Mouse (Mus musculus) activated CD4-positive, CD25-positive, alpha-beta regulatory T cell (primary cell): Measurements from ENCODE around the gene Tmem233. TPM values are rescaled to one million over a fixed set of nuclear protein-coding genes. Genes with fewer than 3 reads are reported as not detected.

ENCODE experiments used
- polyA plus RNA-seq, 2 experiments: library from polyadenylated mRNA; unstranded; fragments of 100-300 nt; shearing (Covaris generic); gene quantifications; one replicate each; pipeline ENCODE4 v1.2.1; 2017

Tmem233 gene
- polyA plus RNA-seq, result not detected

DNA sequence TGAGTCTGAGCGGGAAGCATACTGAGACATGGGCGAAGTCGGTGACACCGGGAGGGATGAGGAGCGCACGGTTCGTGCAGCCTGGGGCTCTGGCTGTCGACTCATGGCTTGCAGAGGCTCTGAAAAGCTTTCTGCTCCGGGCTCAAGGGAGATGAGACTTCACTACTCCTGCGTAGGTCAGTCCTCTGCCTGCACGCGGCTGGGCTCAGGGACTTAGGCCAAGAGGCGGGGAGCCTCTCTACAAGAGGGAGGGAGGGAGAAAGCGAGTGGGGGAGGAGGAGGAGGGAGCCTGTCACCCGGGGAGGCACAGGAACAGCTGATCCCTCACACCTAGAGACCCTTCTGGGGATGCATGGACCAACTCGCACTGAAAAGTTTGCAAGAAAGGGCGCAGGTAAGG lies at the start of gene Tmem233:
Gene Tmem233 (minus strand): TSS at position 164 of the 400 bp plus-strand sequence.

DNA sequence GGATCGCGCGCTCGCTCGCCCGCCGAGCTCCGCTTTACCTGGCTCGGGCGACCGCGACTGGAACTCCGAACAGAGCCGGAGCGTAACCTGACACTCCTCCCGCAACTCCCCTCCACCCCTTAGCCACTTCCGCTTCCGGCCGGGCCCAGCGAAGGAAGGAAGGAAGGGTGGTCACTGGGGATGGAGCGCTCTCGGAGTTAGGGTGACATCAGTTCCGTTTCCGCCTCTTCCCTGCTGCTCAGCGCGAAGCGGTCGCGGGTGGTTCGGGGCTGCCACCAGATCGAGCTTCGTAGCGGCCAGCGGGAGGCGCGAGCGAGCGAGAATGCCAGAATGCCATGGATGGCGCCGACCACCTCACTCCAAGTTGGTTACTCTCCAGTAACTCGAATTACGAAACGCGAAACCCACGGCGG lies 58.7 kb downstream of the Tmem233 start, which contains the start of gene Prkab1:
Gene Prkab1 (minus strand): TSS at position 182 of the 413 bp plus-strand sequence.

Other genes with a start within 250 kb of the Tmem233 start
- gene Cit, start 238.0 kb downstream of the Tmem233 start, polyA plus RNA-seq, result 1 to 10 TPM; 4.8 to 6.6 TPM
- gene Prkab1, start 58.7 kb downstream of the Tmem233 start, polyA plus RNA-seq, result 10 to 100 TPM; 71.5 to 86.6 TPM
- under 1 TPM in 1 of 2 experiments, not detected in 1; 0.10 TPM for gene Ccdc60, start 205.7 kb upstream of the Tmem233 start, polyA plus RNA-seq